Mouse (Mus musculus) spleen, adult 2 months (tissue): ENCODE results near the gene 1700016D06Rik.

Experiments used
- CTCF ChIP-seq: fragments of 200-500 bp; IDR thresholded peaks from 2 replicates; pipeline ENCODE4 v1.5.1; 2011; ENCODE audit warnings: mild to moderate bottlenecking, inconsistent platforms; ENCODE audit not compliant: insufficient read depth, insufficient read length, insufficient replicate concordance; ENCODE audit errors: extremely low read depth
- POLR2A ChIP-seq: fragments of 200-500 bp; IDR thresholded peaks from 2 replicates; pipeline ENCODE4 v1.6.1; 2011; ENCODE audit warnings: low read depth, low read length, inconsistent platforms

DNA sequence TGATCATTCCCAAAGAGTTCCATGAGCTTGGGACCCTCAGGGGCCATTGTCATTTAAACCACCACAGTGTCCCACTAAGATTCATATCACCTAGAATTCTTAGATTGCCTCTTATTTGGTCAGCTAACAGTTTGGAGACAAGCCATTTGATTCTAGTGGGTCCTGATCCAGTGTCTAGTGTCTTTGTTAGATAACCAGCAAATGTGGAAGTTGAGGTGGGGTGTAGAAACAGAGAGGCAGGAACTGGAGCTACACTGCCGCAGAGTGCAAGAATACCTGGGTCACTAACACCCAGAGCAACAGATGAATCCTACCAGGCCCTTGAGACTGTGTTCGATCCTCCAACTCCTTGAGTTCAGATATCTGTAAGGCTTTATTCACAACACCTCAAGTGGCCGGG is 4.7 kb downstream of the 1700016D06Rik start:
- no peak for TF ChIP-seq CTCF
- no peak for TF ChIP-seq POLR2A
